Mouse (Mus musculus): Measurements from ENCODE around the gene Phf14. TPM values are rescaled to one million over a fixed set of nuclear protein-coding genes. Genes with fewer than 3 reads are reported as not detected.

Gene Phf14
- 4.8 and 5.2 TPM in 2 replicates for polyA plus RNA-seq (2012; rRNA removed; ENCODE audit: low replicate concordance)

DNA sequence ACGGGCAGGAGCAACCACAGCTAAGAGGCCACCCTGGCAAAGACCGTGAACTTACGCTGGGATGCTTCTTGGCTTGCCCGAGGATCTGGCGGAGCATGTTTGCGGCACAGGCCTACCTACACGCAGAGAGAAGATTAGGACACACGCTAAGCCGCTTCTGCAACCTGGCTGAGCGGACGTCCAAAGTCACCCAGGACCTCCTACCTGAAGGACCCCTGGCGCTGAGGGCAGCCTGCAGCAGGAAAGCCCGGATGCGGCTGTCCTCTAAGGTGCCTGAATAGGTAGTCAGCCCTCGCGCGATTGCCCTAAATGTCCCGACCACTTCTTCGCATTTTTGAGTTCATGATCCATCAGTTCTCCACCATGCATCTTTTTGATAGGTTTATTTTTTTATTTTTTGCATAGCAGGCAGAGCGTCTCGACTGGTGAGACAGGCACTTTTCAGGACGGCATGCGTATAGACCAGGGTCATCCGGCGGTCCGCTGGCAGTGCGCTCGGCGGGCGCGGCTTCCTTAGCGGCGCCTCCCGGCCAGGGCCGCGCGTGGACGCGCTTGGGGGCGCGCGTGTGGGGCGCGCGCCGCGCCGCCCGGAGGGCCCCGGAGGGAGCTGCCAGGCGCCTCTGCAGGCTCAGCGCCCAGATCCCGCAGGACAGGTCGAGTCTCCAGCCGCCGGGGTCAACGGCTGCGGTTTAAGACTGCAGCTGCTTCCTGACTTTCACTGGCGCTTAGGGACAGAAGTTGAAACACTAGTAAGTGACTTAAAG, at the start of gene Phf14, which contains the start of gene Ndufa4:
Gene Phf14 (plus strand): TSS at position 541 of the 764 bp plus-strand sequence.
Gene Ndufa4 (minus strand): TSS at position 229 of the 764 bp plus-strand sequence.

Other genes starting within 250 kb of the Phf14 start
- 343 and 984 TPM in 2 replicates for gene Ndufa4, start 312 bp upstream of the Phf14 start, polyA plus RNA-seq (2012; rRNA removed; ENCODE audit: low replicate concordance)

Data from mammary gland, adult 2 months (tissue).